Mouse (Mus musculus) CD4-positive, CD25-positive, alpha-beta regulatory T cell, adult 4 months (primary cell): ENCODE data around the gene AC153137.1. TPM values are rescaled to one million over a fixed set of nuclear protein-coding genes. Genes with fewer than 3 reads are reported as not detected.
A peak's percentile ranks its signal among the peaks of the same experiment; 100 is the strongest.
"Not testable (repeated sequence)": the region's sequence is repeated elsewhere in the genome, so short reads cannot be mapped to it uniquely, and the experiment has no call there.

Experiments
- ATAC-seq: one replicate; pipeline ENCODE4 v1.8.0; 2017
- polyA plus RNA-seq, 2 experiments: library from polyadenylated mRNA; unstranded; fragments of 100-300 nt; shearing (Covaris generic); gene quantifications; one replicate each; pipeline ENCODE4 v1.2.1; 2017

AC153137.1 gene
- not detected for polyA plus RNA-seq

DNA sequence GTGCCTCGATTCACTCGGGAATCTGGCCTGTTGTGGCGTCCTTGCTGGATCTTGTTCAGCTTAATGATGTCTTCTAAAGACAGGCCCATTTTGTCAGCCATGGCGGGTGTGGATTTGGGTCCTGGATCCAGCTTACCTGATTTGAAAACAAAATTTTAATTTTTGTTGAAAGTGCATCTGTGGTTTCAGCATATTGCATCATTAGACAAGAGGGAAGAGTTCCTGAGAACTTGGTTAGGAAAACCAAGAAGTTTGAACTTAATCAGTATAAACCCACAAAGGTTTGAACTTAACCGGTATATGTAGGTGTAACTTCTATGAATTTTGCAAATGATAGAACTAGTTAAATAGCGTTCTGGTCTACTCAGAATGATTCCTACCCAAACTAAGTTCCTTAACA is at the start of gene AC153137.1:
TSS of gene AC153137.1 (minus strand) at position 101 of the 400 bp plus-strand sequence.
- ATAC-seq, result not testable (repeated sequence)

DNA sequence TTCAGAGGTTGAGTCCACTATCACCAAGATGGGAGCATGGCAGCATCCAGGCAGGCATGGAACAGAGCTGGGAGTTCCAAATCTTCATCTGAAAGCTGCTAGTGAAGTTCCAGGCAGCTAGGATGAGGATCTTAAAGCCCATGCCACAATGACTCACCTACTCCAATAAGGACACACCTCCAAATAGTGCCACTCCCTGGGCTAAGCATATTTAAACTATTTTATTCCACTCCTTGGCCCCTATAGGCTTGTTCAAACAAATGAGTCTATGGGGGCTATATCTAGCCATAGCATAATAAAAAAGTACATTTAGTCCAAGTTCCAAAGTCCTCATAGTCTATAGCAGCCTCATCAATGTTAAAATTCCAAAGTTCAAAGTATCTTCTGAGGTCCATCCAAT is 45.4 kb upstream of the AC153137.1 start:
- ATAC-seq, result no peak

DNA sequence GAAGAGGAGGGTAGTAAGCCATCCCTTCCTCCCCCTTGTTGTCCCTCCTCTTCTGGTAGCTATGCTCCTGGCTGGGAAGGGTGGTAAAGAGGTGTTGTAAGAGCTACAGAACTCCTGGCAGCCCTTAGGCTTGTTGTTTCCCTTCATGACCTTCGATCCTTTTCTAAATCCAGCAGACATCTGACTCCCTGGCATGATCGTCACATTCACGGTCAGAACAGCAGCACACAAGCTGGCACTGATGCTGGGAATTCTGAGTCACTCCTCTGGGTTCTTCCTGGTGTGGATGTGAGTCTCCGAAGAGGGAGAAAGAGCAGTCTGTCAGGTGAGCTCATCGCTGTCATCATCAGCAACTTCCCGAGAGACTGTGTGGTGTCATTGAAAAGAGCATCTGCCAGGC is 41.5 kb upstream of the AC153137.1 start:
- ATAC-seq, result no peak

DNA sequence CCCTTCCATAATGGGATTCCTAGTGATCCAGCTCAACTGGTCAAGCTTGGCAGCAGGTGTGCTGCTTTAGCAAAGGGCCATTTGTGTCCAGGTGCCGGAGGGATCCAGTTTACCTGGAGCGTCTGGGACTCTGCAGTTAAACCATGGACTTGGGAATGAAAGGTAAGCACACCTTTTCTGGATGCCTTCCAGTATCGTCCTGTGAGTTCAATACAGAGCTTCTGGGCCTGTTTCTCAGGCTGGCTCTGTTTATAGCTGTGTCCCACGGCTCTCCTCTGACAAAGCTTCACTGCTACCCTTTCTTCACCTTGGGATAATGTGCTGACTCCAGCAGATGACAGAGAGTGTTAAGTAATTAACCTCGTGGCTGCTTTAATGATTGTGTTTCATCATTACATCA is 39.6 kb upstream of the AC153137.1 start:
- ATAC-seq, result no peak

DNA sequence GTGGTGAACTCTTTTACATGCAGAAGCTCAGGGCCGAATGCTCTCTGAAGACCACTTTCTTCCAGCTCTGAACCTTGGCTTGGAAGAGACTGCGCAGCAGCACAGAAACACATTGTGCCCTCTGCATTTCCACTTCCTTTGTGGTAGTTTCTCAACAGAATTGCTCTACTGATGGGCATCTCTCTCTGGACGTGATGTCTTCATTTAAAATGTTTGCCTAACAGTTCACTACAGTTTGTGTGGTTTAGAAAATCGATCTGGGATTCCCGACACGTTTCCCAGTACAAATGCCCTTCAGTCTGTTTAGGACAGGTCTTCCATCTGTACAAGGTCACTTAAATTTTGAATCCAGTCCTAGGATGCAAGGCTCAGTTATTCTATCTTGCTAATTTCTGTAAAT is 38.3 kb upstream of the AC153137.1 start:
- ATAC-seq, result no peak

DNA sequence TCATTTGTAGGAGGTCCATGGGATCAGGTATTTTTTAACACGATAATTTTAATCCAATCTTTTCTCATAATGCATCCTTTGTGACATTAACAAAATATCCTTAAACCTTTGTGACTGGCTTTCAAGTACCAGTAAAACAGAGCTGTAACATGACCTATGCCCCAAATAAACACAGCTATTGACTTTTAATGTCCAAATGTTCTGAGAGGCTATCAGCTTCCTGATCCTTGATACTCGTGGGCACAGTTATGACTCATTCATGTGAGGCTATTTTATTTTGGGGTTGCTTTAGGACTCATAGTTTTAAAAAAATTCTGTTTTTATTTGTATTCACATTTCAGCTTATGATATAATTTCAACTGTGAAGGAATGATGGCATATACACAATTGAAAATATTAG is 37.5 kb upstream of the AC153137.1 start:
- ATAC-seq, result no peak

DNA sequence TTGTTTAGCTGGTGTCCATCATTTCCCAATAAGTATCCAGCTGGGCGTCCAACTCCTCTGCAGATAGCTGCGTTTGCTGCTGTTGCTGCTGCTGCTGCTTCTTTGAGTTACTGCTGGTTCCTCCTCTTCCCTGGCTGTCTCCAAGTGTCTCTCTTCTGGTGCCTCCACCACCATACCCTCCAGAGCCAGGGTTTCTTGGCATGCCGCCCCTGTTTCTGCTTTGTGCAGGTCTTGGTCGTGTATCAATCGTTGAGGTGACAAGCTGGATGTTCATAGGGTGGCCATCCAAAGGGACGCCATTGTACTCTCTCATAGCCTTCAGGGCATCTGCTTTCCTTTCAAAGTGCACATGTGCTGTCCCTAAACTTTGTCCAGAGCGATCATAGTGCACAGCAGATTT is 529 bp downstream of the AC153137.1 start:
- ATAC-seq, result not testable (repeated sequence)

DNA sequence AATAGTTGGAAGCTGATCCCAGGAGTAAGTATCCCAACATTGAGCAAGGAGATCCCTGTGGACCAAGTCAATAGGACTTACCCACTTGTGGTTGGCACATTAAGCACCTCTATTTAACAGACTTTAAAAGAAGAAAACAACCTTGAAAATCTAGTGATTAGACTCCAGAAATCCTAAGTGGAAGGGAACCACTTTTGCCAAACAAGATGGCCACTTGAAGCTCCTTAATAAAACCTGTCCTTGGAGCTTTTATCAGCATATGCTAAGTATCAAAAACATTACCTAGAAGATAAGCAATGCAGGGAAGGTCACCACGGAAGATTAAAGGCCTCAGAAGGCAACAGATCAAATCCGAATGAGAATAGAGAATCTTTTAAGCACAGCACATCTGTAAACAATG is 26.0 kb downstream of the AC153137.1 start:
- no peak for ATAC-seq

DNA sequence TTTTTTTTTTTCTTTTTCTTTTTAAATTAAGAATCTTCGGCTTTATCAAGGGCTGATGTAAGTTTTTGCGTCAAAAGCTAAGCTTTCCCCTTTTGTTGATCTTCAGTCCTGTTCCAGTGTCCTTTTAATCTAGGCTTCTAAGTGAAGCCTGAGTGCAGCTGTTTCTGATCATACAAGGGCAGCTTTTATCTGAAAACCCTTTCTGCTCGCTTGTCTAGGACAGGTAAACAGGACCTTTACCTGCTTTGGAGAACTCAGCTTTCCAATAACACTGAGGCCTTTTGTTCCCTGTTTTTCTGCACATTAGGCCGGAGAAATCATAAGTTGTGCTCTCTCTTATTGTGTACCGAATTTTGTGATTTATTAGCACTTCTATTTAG is 27.3 kb downstream of the AC153137.1 start:
- ATAC-seq, result no peak

DNA sequence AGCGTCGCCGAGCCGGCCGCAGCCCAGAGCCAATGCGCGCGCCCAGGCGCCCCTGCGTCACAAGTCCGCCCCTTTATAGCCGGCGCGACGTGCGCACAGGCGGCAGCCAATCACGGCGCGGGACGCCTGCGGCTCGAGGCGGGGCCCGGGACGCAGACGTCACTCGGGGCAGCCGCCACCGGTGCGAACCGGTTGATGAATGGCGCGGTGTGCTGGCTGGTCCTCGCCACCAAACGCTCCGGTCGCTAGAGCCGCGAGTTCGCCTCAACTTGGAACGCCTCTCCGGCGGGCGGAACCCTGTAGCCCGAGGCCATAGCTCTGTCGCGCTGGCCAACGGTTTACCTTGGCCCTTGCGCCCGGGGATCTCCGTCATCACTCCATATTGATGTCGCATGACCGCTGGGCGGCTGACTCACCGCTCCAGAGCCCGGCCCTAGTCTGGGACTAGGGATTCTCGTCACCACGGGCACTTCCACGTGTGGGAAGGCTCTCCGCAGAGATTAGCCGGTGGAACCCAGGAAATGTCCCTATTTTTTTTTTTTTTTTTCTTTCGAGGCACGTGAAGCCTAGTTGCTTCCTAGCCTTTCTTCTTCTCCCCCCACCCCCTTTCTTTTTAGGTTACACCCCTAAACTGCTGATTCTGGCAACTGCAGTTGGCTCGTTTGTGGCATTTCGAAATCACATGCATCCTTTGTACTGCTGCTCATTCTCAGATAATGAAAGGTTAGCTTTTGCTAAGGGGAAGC is 27.9 kb downstream of the AC153137.1 start:
- peak; percentile 86 for ATAC-seq

DNA sequence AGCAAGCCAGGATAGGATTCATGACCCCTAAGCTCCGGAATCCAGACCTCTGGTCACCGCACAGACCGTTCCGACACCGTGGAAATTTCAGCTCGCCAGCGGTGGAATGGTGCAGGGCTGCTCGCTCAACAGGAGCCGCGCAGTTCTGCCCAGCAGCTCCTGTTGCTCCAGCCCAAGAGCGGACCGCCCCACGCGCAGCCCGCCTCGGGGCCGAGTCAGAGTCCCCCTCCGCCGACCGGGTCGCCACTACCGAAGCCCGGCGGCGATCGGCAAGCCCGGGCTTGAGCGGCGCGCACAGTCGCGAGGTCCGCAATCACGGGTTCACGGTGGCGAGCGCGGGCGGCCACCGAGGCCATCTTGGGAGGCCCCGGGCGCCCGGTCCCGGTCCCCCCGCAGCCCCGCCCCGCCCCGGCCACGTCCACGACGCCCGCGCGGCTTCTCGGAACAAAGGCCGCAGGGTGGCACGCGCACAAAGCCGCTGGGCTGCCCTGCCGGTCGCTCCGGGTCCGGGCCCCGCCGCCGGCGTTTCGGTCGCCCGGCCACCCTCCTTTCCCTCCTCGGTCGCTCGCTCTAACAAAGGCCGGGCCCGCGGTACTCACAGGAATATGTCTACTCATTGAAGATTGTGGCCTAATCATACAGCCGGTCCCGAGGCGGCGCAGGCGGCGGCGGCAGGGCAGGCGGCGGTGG is 28.7 kb downstream of the AC153137.1 start:
- ATAC-seq, result peak; percentile 13

DNA sequence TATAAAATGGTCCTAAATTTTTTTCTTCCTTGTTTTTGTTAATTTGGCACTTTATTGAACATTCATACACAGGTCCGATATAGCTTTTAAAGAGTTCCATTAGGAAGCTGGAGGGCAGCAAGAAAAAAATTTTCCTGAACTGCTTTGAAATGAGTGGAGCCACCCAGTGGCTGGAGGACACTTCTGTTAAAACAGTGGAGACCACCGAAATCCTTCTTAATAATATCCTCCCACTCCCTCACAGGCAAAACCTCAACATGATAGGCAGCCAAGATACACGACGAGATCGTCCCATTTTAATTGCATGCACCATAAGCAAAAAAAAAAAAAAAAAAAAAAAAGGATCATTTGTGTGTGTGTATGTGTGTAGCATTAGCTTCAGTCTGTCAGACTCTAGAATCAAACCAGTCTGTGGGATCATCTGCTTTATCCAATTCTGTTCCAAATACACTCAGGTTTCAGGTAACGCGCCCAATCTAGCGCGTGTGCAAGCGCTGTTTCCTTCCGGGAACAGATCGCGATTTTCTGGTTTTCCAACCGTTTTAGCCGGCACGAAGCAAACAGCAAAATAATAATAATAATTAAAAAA is 29.3 kb downstream of the AC153137.1 start:
- peak; percentile 3 for ATAC-seq

DNA sequence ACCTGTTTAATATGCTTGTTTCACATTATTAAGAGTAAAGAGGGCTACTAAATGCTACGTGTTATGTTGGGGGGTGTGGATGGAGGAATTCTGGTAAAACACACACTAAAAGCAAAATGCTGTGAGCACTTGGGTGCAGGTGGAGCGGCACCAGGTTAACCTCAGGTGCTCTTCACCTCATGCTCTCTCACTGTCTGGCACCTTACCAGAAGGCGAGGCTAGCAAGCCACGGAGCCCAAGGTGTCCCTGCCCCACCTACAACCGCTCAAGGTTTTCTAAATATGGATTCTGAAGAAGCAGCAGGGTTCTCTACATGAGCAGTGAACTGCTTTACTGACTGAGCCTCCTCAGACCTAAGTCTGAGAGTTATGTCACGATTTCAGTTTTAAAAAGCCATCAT is 32.6 kb downstream of the AC153137.1 start:
- no peak for ATAC-seq

DNA sequence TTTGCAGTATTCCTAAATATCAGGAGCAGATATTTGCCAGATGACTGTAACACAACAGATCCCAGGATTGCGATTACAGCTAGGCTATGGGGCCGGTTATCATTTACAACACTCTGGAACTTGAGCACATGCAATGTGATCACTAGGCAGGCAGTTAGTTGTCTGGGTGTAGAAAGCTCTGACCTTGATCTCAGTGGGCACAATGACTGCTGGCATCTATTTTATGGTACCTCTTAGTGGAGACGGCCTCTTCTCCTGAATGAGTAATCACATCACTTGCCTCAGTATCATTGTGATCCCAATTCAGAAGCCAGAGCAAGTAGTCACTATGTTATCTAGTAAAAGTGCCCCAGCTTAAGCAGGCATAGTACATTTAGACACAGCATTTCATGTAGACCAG is 37.2 kb downstream of the AC153137.1 start:
- ATAC-seq, result no peak

DNA sequence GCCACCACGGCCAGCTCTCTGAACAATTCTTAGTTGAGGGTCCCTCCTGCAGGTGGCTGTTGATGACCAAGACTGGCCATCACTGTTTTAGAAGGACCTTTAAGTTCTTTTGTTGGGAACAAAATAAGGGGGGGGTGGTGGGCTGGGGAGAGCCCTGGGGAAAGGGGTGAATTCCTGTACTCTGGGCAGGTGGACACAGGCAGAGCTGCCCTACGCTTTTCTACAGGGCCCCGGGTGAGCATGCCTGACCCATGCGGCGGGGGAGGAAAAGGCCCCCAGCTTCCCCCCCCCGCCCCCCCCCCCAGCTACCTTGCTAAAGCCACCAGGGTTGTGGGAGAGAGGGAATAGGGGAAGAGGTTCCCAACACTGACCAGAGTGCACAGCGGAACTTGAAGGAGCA is 39.4 kb downstream of the AC153137.1 start:
- no peak for ATAC-seq

DNA sequence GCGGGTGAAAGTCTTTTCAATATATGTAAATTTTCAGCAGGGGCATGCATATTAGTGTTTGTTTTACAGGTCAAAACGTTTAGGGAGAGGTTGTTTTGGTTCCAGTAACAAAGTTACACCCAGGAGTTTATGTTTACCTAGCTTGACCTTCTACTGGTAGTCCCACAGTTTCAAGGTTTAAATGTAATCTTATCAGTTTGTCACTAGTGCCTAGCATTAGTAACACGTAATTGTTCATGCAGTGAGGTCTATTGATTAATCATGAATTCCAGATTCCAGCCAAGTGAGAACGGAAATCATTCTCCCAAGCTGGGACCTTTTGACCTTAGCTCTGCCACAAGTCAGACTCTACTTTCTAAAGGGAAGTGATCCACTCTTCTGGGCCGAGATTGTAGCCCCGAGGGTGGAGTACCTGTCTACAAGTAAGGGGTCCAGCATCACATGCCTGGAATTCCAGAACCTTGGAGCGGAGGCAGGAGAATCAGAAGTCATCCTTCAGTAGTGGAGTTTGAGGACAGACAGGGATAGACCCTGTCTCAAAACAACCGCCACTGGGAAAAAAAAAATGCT is 40.3 kb downstream of the AC153137.1 start:
- no peak for ATAC-seq

DNA sequence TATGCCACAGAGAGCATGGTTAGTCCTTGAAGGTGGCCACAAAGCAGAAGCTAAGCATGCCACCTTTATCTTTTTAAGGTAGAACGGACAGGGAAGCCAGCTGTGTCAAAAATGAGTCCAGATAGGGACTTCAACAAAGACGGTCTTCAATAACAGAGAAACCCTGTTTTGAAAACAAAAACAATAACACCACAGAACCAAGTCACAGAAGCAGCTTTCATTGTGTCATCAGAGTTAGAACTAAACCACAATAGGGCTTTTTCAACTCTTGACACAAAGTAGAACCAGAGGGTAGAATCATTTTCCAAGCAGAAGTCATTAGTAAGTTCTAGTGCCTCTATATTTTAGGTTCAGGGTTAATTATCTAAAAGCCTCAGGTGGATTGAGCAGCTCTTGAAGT is 41.3 kb downstream of the AC153137.1 start:
- no peak for ATAC-seq

DNA sequence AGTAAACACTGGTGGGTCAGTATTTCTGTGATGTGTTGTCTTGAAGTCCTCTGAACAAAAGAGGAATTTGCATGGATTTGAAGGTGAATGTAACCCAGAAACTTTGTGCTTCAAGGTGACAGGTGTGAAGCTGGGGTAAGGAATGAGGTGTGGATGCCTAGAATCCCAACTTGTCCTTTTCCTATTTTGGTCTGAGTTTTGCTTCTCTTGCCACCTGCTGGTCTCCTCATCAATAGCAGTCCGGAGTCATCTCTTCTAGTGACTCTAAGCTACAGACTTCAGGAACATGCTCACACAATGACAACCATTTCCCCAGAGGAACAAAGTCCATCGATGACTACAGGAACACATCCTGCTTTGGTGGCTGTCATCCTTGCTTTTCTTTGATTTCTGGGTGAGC is 46.9 kb downstream of the AC153137.1 start:
- ATAC-seq, result no peak

DNA sequence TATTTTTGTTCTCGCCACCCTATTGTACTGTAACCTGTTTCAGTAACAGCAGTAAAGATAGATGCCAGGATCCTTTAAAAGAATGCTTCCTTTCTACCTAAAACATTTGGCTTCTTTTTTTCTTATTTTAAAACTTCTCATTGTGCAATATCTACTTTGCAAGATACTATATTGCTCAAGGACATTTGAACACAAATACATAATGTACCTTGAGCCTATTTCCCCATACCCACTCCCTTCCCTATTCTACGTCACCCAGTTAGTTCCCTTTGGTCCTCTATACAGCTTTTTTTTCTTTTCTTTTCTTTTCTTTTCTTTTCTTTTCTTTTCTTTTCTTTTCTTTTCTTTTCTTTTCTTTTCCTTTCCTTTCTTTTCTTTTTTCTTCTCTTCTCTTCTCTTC is 47.6 kb downstream of the AC153137.1 start:
- ATAC-seq, result no peak
